Comparison of ENCODE assay signal across 8 mouse cellular contexts in the genomic region with DNA sequence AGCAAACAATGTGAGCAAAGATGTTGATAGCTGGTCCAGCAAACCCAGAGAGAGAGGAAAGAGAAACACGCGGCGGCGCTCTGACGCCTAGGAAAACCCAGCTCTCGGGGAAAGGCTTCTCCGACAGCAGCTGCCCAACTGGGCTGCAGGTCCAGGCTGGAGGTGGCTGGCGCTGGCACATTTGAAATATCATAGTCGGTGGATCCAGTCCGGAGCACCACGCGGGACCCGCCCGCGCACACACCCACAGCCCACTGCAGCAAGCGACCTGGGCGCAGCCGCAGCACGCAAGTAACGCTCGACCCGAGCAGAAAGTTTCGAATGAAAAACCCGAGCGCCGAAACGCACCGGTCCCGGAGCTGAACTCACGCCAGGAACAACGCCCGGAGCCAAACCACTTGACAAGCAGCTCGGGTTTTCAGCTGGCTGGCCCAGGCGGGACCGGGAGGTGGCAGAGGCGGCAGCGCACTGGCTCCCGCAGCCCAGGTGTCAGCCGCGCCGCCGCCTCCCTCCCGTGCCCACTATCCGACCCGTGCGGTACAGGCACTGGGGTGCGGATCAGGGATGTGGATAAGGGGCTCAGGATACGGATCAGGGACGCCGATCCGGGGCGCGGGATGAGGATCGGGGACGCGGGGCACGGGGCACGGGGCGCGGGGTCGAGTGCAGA. TPM values are rescaled to one million over a fixed set of nuclear protein-coding genes. Genes with fewer than 3 reads are reported as not detected.
A peak's percentile ranks its signal among the peaks of the same experiment; 100 is the strongest.
DNase-seq lines count a peak whose midpoint lies in the region; ATAC-seq and TF ChIP-seq lines count a peak whose summit lies in the region.

No protein-coding gene starts in this region.

- no peak overlapping the region for H3K27ac ChIP-seq in ES-Bruce4 (ENCODE audit: insufficient read depth, low read length)
- H3K27ac ChIP-seq in forebrain, embryonic 15.5 days (replicated peaks): peak overlapping the region; percentile 84
- H3K27ac ChIP-seq in lung, embryonic 16.5 days (ENCODE audit: low read length): peak overlapping the region; percentile 21; the same call in 1 of the 2 replicates

- peak overlapping the region; percentile 81 for H3K4me3 ChIP-seq in ES-Bruce4 (ENCODE audit: low read depth, low read length)
- H3K4me3 ChIP-seq in forebrain, embryonic 15.5 days: peak overlapping the region; percentile 82
- H3K4me3 ChIP-seq in lung, embryonic 16.5 days (ENCODE audit: low read length): peak overlapping the region; percentile 91

- TF ChIP-seq POLR2A in ES-Bruce4 (IDR thresholded peaks at IDR 0.05; ENCODE audit: insufficient read depth, low read length): no peak

- peak overlapping the region; percentile 89 for H3K4me2 ChIP-seq in forebrain, embryonic 15.5 days (replicated peaks)
- peak overlapping the region; percentile 91 for H3K4me2 ChIP-seq in lung, embryonic 16.5 days (ENCODE audit: low read depth, low read length)

- H3K27me3 ChIP-seq in ES-Bruce4 (ENCODE audit: control insufficient read depth, insufficient read depth, low read length, poor library complexity, severe bottlenecking): no peaks in the 10 kb centered on the region
- no peaks in the 10 kb centered on the region for H3K27me3 ChIP-seq in forebrain, embryonic 15.5 days
- no peaks in the 10 kb centered on the region for H3K27me3 ChIP-seq in lung, embryonic 16.5 days (ENCODE audit: control insufficient read depth, insufficient read depth, low read depth, low read length)

- WGBS in forebrain, embryonic 15.5 days: under 1% methylated on average over 61 of the region's 61 CpGs
- under 1% methylated on average over 42 of the region's 61 CpGs for WGBS in lung, embryonic 16.5 days

- ATAC-seq in cerebellum, adult (ENCODE audit: insufficient number of reproducible peaks, low FRiP score, low TSS enrichment): peak; percentile 56
- ATAC-seq in forebrain, embryonic 15.5 days (replicated peaks): peak; percentile 83
- ATAC-seq in lung, embryonic 16.5 days (ENCODE audit: low read depth): peak; percentile 53

- DNase-seq in heart, postnatal 25 days (ENCODE audit: low spot score): peak; percentile 17
- peak; percentile 47 to 55 for DNase-seq in layer of hippocampus, adult 8-10 months (ENCODE audit: low spot score in 2 of 2)
- DNase-seq in ovary, postnatal 10 days (ENCODE audit: low spot score): peak; percentile 38
- peak; percentile 33 to 53 for DNase-seq in thymus, postnatal 10 days (ENCODE audit: low spot score in 2 of 2)

- H3K9me3 ChIP-seq in ES-Bruce4 (replicated peaks; ENCODE audit: control insufficient read depth, insufficient read depth, low read length, poor library complexity, severe bottlenecking): no peaks in the 10 kb centered on the region
- no peaks in the 10 kb centered on the region for H3K9me3 ChIP-seq in forebrain, embryonic 15.5 days
- no peaks in the 10 kb centered on the region for H3K9me3 ChIP-seq in lung, embryonic 16.5 days (ENCODE audit: control insufficient read depth, low read length)

- no peak for TF ChIP-seq EP300 in ES-Bruce4 (IDR thresholded peaks at IDR 0.05; ENCODE audit: insufficient read depth, low read depth, low read length)

- H3K36me3 ChIP-seq in ES-Bruce4 (ENCODE audit: control insufficient read depth, insufficient read depth, low read length, poor library complexity, severe bottlenecking): no peaks in the 10 kb centered on the region
- H3K36me3 ChIP-seq in forebrain, embryonic 15.5 days: no peaks in the 10 kb centered on the region
- H3K36me3 ChIP-seq in lung, embryonic 16.5 days (ENCODE audit: control insufficient read depth, insufficient read depth, low read length): no peaks in the 10 kb centered on the region

- peak overlapping the region; percentile 84 for H3K9ac ChIP-seq in ES-Bruce4 (ENCODE audit: low read depth, poor library complexity, severe bottlenecking)
- peak overlapping the region; percentile 88 for H3K9ac ChIP-seq in forebrain, embryonic 15.5 days (replicated peaks)
- H3K9ac ChIP-seq in lung, embryonic 16.5 days (ENCODE audit: low read length): peak overlapping the region; percentile 81

- no peaks in the 10 kb centered on the region for H3K4me1 ChIP-seq in ES-Bruce4 (ENCODE audit: control insufficient read depth, insufficient read depth, low read length)
- peaks cover 15% of the 10 kb centered on the region for H3K4me1 ChIP-seq in forebrain, embryonic 15.5 days
- H3K4me1 ChIP-seq in lung, embryonic 16.5 days (replicated peaks; ENCODE audit: control insufficient read depth, insufficient read depth, low read length): peaks cover 12% of the 10 kb centered on the region

- intact Hi-C loops in heart, postnatal 25 days (cut with DNase I): loop anchor here (5.0 kb wide), 2 partner anchors 37 to 82 kb away; no protein-coding TSS in a partner anchor

- no peak for TF ChIP-seq CTCF in ES-Bruce4 (IDR thresholded peaks at IDR 0.05; ENCODE audit: low read depth, low read length)

RNA-seq across cellular contexts. Expression of gene Srpk2, which starts 9.5 kb away (rescaled TPM):
- 64.8 and 71.2 TPM in 2 replicates for polyA plus RNA-seq in ES-Bruce4 (2011; ENCODE audit: insufficient read depth, insufficient read length, low read depth, missing spikeins)
- 96.2 and 99.9 TPM in 2 replicates for polyA plus RNA-seq in forebrain, embryonic 15.5 days (2015; fragmentation: Nextera tagmentation; extraction: Ambion mirVana)
- 10 to 100 TPM; 39.9 to 40.4 TPM for total RNA-seq in heart, postnatal 25 days (2021)
- 100 to 1,000 TPM; 134 to 163 (median 150) TPM for total RNA-seq in layer of hippocampus, adult 8-10 months (2022)
- polyA plus RNA-seq in lung, embryonic 16.5 days (2015; fragmentation: Nextera tagmentation; extraction: Ambion mirVana): 43.7 and 45.7 TPM in 2 replicates
